Mouse (Mus musculus): ENCODE results near the gene Slc18b1. TPM values are rescaled to one million over a fixed set of nuclear protein-coding genes. Genes with fewer than 3 reads are reported as not detected.
"Not testable (repeated sequence)": the region's sequence is repeated elsewhere in the genome, so short reads cannot be mapped to it uniquely, and the experiment has no call there.

Slc18b1 gene
- polyA plus RNA-seq (2015; fragmentation: Nextera tagmentation; extraction: Ambion mirVana) = 0.42 and 0.63 TPM in 2 replicates

DNA sequence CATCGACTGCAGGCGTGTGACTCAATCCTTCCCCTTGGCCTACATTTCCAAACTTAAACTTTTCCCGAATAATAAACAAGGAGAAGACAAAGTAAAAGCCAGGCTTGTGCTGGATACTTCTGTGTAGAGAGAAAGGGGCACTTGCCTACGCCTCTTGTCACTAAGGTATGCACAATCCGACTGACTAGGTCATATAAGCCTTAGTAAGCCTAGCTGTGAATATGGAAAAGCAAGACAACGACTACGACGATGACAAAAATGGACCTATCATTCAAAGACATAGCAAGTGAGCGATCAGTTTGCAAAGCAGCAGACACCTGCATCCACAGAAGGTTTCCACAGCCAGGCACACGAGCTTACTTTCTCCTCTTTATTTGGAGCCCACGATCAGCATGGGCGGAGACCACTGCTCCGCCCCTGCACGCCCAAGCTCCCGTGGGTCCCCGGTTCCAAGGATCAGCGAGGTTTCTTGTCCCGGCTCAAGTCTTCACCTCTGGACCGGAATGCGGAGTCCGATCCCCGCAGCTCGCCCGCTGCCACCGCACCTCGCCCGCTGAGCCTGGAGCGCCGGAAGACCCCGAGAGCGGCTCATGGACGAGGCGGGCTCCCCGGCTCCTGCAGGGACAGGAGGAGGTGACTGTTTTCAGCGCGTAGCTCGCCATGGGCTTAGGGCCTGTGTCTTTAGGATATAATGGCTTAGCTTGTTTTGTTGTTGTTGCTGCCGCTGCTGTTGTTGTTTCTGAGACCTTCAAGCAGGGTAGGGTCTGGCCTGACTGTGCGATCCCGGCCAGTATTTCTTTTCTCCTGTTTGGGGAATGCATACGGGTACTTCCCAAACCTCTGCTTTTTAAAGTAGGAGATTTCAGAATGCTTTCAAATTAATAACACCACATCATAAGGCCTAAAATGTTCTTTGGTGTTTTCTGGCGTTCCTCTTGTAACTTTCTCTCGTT is at the start of gene Slc18b1:
Slc18b1 (plus strand) TSS at position 436 of the 953 bp plus-strand sequence.
- DNase-seq (ENCODE audit: low spot score) = no peak

DNA sequence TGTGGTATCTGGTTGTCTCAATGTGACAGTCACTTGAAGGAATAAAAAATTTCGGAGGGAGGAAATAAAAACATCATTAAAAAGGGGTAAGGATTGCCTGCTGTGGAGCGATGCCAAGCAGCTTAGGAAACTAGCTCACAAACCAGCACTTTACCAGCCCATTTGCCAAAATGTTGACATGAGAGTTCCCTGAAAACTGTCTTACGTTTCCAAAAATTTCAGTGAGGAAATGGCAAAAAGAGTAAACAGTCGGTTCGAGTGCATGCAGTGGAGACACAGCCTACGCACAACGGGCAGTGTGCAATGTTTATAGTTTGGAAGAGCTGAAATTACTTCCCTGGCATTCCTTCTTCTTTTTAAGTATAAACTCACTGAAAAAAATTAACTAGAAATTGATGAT is 42.6 kb upstream of the Slc18b1 start:
- no peak for DNase-seq (ENCODE audit: low spot score)

DNA sequence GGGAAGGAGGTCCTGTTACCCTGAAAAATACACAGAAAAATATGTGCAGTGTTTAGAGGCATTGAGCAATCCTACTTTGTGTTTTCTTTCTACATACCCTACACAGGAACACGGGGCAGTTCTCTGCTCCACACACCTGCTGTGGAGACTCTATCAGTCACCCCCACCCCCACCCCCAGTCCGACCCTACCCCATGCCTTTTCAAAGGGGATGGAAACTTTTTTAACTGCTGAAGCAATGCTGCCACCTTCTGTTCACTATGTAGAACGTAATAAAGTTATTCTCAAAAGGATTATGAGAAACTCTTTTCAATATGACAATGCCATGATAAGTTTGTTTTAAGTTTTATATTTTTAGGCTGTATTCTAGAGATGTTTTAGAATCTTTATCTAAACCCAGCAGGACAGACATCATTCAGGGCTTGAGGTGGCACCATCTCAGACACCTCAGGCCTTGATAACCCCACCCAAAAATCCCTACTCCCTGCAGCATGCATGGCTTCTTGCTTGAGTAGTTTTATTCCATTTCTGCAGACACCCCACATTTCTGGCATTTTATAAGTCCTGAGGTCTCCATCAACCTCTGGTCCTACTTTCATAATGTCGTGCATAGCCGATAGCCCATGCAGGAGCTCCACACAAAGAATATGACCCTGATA is 19.4 kb upstream of the Slc18b1 start:
- peak; percentile 39 for DNase-seq (ENCODE audit: low spot score)

DNA sequence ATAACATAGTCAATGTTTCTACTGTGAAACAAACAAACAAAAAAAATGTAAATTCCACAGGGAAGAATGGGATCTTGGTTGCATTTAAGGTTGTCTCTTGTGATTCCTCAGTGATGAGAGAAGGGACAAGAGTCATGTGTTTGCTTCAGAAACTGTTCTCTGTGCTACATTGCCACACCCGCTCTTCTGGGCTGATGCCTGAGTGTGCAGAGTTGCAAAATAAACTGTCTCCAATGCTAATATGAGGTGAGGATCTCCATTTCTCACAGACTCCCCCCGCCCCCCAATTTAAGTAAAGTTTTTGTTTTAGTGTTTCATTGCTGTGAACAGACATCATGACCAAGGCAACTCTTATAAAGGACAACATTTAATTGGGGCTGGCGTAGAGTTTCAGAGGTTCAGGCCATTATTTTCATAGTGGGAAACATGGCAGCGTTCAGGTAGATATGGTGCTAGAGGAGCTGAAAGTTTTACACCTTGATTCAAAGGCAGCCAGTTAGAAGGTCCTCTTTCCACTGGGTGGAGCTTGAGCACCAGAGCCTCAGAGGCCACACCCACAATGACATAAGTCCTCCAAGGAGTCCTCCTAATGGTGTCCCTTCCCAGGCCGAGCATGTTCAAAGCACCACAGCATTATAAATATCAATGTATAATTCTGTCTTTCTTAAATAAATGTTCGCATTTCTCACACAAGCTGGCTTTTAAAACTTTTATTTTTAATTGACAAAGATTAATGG is 16.1 kb upstream of the Slc18b1 start:
- no peak for DNase-seq (ENCODE audit: low spot score)

DNA sequence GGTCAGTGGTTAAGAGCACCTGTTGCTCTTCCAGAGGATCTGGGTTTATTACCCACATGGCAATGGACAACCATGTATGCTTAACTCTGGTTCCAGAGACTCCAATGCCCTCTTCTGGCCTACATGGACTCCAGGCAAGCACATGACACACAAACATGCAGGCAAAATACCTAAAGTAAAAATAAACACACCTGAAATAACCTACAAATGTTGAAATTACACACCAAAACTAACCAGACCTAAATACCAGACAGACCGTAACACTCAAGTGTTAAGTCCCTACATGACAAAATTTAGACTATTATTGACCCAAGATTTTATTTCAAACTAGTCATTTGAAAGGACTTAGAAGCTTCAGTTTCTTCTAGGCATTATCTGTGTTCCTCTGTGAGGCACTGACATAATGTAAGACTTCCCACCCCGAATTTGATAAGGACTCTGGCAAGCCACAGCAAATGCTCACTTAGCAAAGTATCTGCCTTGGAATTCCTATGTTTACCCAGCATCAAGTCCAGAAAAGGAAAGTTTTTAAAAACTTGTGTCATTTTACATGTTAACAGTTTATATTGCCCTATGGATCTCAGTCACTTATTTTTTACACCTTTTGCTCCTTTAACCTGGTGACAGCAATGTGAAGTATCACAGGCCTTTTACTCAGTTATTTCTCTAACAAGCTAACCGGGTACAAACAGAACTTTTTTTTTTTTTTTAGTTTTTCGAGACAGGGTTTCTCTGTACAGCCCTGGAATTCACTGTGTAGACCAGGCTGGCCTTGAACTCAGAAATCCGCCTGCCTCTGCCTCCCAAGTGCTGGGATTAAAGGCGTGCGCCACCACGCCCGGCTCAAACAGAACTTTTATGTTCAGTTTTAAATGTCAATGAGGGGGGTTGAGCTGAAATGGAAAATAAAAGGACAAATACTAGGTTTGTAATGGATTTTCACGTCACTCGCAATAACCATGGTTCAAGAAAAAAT is 14.7 kb upstream of the Slc18b1 start:
- DNase-seq (ENCODE audit: low spot score) = no peak

DNA sequence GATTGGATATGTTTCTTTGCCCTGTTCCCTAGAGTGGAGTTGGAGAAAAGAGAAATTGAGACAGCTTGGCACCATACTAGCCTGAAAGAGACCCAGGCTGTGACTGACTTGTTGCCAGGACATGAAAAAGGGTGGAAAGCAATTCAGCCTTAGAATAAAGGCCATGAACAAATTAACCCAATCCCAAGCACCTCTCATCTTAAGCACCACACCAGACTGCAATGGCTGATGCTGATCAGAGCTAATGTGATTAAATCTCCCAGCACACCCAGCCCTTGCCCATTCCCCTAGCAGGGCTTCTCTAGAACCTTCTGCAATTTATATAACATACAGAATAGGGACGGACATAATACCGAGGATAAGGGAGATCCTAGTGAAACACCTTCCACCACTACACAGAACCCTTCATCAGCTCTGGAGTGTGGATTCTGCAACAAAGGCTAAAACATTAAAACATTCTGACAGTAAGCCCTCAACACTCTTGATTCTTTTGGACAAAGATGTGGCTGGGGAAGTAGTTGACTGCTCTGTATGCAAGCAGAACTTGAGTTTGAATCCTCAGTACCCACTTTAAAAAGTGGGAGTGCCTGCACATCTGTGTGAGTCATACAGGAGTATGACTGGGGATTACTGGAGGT is 13.8 kb upstream of the Slc18b1 start:
- DNase-seq (ENCODE audit: low spot score) = no peak

DNA sequence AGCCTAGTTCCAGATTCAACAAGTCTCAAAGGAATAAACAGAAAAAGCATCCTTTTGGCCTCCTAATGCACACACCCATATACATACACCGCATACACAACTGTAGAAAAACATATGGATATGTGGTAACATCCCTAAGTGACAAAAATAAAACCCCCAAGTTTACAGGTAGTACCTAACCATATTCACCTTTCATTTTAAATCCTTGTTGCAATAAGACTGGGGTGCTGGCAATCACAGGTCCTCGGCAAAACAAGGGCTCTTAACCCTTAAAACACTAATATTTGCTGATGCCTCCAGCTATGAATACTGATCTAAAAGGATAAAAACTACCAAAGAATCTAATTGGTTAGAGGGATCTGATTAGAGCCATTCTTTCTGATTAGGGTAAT is 13.3 kb upstream of the Slc18b1 start:
- no peak for DNase-seq (ENCODE audit: low spot score)

DNA sequence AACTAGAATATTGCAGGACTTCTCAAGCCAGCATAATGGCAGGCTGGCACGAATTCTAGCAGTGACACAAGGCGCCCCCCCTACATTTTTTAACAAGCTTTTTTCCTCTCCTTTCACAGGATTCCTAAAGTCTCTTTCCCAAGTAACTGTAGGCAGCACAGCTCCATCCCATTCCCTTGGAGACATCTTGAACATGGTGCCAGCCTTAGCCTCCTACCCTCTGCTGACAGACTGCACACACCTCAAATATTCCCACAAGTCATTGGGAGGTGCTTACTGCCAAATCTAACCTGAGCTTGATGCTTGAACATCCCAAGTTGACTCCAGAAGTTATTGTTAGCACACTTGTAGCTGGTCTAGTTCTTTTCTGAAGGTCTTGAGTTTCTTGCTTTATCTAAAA is 12.7 kb upstream of the Slc18b1 start:
- no peak for DNase-seq (ENCODE audit: low spot score)

DNA sequence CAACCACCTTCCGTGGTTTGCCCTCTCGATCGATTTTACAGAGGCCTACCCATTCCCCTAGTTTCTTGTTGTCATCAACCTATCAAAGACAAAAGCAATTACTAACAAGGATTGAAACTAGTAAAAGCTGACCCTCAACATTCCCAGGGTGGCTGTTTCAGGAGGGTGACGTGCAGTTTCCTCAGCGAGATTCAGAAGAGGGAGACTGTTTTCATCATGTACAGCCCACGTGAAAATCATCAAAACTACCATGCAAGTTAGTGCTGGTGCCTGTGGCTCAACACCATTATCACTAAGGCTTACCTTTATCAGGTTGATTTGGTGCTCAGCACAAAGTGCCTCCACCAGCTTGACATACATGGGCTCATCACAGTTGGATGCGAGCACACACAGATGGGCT is 11.2 kb upstream of the Slc18b1 start:
- not testable (repeated sequence) for DNase-seq (ENCODE audit: low spot score)

DNA sequence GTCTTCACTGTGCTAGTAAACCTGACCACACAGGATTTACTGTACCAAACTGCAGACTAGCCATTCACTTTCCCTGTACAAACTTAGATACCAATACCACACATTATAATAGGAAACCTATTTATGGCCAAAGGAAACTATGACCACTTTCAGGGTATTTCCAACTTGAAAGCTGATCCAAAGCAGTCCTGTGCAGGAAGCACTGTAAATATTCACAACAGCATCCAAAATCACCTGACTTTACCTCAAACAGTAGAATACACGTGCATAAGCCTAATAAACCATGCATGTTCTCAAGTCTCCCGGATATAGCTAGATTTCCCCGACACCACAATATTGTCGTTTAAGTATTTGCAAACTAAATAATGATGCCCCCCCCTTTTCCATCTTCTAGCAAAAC is 10.7 kb upstream of the Slc18b1 start:
- no peak for DNase-seq (ENCODE audit: low spot score)

DNA sequence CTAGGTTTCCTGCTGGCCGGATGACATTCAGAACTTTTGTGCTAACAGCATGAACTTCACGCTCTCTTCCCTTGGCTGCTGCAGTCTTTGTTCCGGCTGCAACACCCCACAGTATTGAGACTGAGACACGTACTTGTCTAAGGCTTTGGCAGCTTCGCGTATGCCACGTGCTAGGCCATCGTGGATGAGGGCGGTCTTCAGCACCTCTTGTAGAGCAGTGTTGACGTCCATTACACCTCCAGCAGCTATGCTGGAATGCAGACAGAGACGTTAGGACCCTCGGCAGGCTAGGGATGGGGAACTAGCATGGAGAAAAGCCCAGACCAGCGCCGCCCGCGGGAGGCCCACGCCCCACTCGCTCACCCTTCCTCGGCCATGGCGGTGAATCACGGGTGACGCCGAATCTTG is 10.2 kb upstream of the Slc18b1 start:
- DNase-seq (ENCODE audit: low spot score) = peak; percentile 19

DNA sequence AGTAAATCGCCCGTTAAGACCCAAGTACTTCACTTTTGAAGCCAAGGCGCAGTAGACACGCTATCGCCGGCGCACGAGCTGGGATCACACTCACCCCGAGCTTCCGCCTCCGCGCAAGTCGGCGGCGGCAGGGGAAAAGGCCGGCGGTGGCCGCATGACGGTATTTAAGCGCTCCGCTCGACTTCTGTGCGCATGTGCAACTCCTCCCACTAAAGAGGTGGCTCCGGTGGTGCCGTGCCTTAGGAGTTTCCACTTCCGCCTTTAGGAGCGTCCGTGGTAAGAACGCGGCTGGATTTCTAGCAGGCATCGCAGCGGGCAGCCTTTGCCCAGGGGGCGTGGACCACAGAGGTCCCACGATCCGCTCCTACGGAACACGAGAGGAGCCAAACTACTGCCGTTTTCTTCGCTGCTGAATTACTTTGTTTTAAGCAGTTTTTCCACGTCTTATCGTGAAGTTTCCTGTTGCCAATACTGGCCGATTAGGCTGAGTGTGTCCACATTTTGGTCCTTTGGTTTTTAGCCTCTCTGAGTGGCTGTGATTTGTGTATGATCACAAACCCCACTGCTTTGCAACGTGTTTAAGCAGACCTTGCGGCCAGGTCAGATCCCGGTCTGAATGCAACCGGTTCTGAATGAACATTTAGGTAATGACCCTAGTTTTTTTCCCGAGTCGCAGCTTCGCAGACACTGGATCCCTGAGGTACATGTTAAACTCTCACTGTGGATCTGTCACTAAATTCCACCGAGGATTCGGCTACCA is 9.5 kb upstream of the Slc18b1 start, which contains the start of gene Rps12:
Rps12 (minus strand) TSS at position 214 of the 760 bp plus-strand sequence.
- DNase-seq (ENCODE audit: low spot score) = peak; percentile 99

DNA sequence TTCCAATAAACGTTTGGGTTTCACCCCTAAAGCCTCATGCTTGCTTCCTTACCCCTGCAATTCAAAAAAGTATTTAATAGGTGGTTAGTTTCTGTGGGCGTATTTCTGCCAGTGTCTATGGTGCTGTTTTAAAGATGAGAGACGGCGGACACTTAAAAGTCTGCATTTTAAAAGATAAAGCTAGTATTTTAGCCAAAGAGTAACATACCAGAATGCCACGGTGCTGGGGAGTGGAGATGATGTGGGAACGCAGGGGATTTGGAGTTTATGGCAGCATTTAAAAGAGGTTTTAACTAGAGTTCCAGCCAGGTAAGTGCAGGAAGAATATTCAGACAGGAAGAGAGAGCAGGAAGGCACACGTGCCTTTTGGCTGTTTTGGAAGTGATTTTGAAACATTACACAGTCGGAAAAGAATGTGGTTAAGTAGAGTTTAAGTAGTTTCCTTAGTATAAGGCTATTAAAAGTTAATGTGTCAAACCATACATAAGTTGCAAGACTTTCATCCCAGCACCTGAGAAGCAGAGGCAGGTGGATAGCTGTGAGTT is 8.7 kb upstream of the Slc18b1 start:
- no peak for DNase-seq (ENCODE audit: low spot score)

DNA sequence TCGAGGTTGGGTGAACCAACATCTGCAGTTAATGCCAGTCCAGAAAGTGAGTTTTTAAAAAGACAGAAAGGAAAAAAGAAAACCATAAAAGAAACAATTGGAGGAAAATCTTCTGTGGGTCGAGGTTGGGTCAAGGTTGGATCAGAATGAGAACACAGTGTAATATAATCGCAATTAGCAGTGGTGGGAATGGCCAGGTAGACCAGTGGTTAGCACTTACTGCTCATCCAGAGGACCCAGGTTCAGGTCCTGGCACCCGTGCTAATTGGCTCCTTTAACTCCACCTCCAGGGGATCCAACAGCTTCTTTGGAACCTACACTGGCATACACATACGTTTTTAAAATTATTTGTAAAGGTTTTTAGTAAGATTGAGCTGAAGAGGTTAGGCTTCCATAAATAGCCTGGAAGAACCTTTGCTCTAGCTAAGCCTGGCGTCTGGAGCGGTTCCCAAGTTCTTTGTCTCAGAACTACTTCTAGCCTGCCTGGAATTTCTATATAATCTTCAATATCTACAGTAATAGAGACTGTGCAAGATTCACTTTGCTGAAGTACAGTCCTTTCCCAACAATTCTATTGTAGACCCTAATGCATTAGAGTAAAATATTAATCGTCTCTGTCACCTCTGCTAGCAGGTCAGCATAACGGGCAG is 790 bp upstream of the Slc18b1 start:
- no peak for DNase-seq (ENCODE audit: low spot score)

DNA sequence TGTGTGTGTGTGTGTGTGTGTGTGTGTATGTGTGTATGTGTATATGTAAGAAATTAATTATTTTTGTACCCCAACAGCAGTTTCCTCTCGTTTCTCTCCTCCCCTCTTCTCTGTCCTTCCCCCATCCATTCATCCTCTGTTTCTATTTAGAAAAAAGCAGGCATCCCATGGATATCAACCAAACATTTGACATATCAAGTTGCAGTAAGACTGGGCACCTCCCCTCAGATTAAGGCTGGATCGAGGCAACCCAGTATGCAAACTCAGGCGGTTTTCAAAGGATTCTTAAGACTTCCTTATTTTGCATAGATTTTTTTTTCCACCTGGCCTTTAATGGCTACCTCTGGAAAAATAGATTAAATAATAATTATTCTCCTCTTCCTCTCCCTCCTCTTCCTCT is 820 bp downstream of the Slc18b1 start:
- no peak for DNase-seq (ENCODE audit: low spot score)

DNA sequence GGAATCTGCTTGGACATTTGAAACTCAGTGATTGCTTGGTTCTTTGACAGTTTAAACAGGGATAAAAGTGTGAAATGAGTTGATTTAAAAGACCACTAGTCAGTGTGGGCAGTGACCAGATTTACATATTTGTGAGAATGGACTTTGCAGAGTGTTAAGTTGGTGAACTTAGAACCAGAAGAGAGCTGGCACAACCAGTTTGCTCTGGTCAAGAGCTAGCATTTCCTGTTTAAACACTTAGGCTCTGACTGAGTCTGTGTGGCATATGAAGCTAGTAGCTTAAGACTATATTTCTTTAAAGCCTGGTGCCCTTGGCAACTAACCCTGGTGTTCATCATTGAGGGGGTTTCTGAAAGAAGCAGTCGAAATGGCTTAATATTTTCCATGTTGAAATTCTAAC is 1.4 kb downstream of the Slc18b1 start:
- no peak for DNase-seq (ENCODE audit: low spot score)

DNA sequence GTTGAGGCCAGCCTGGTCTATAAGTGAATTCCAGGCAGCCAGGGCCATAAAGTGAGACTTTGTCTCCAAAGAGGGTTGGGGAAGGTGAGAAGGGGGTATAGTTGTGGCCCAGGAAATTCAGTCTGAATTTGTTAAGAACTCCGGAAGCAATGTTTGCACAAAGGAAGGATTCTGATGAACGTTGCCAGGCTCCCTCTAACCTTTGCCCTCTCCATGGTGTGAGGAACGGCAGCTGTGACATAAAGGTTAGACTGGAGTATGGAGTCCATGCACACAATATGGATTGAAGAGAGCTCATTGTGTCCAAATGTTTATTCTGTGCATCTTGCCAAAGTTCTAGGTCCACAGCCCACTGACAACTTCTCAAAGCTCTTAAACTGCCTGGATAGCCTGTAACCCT is 3.1 kb downstream of the Slc18b1 start:
- DNase-seq (ENCODE audit: low spot score) = no peak

DNA sequence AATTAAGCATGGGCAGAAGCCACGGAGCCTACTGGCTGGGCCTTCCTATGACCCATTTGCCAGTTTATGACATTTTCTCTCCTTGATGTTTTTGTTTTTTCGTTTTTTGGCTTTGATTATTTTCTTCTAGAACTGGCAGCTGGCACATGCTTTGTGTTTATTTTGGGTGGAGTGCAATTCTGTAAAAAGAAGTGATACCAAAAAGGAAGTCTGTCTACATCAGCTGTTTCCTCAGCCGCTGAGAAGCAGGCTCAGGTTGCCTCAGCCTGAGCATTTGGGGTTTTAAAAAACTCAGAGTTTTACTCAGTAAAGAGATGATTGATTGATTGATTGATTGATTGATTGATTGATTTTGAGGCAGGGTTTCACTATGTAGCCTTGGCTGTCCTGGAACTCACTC is 6.1 kb downstream of the Slc18b1 start:
- DNase-seq (ENCODE audit: low spot score) = no peak

DNA sequence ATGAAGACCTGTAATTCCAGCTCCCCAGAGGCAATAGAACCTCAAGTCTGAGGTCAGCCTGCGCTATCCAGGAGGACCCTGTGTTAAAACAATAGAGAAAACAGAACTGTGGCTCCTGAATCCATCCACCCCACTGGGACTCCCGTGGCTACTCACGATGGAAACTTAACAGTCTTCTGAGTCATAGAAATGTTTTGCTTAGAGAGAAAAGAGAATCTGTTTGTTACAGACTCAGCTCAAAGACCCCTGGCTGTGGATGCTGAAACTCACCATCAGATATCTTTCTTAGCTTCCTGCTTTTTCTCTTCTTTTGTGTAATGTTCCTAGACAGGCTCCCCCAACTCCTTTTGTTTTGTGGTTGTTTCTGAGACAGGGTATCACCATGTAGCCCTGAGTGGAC is 7.9 kb downstream of the Slc18b1 start:
- DNase-seq (ENCODE audit: low spot score) = no peak

Data from thymus, postnatal 0 days (tissue).